Mouse (Mus musculus) myocyte (in vitro differentiated cells): ENCODE data around the gene Emc1. TPM values are rescaled to one million over a fixed set of nuclear protein-coding genes. Genes with fewer than 3 reads are reported as not detected.

Experiments
- H3K27me3 ChIP-seq: one replicate; pipeline ENCODE4 v1.6.1; 2011; ENCODE audit not compliant: control insufficient read depth, insufficient read depth, insufficient read length
- H3K36me3 ChIP-seq: one replicate; pipeline ENCODE4 v1.6.1; 2011; ENCODE audit not compliant: control insufficient read depth, insufficient read depth
- H3K4me2 ChIP-seq: one replicate; pipeline ENCODE4 v1.6.1; 2011; ENCODE audit warnings: low read depth, control low read depth
- H3K4me3 ChIP-seq: one replicate; pipeline ENCODE4 v1.5.1; 2011; ENCODE audit warnings: mild to moderate bottlenecking, control low read depth, moderate library complexity
- H3K79me2 ChIP-seq: one replicate; pipeline ENCODE4 v1.6.1; 2011; ENCODE audit not compliant: control insufficient read depth, insufficient read depth
- H3ac ChIP-seq: one replicate; pipeline ENCODE4 v1.6.1; 2011; ENCODE audit not compliant: control insufficient read depth, insufficient read length
- CEBPB ChIP-seq: IDR thresholded peaks from 2 replicates; pipeline ENCODE4 v1.6.1; 2011; ENCODE audit warnings: mild to moderate bottlenecking, moderate library complexity; ENCODE audit not compliant: poor library complexity, insufficient read depth, severe bottlenecking
- E2F4 ChIP-seq: IDR thresholded peaks from one replicate; pipeline ENCODE4 v1.6.1; 2011; ENCODE audit warnings: mild to moderate bottlenecking, control low read depth, moderate library complexity; ENCODE audit not compliant: insufficient read depth
- MAX ChIP-seq: IDR thresholded peaks from one replicate; pipeline ENCODE4 v1.6.1; 2011; ENCODE audit warnings: low read depth, mild to moderate bottlenecking, control low read depth
- MYOD1 ChIP-seq, 3 experiments: IDR thresholded peaks; one replicate each; pipeline ENCODE4 v1.6.1; 2011; ENCODE audit warnings: control low read depth in 2 of 3, low read depth in 2 of 3, mild to moderate bottlenecking in 2 of 3, moderate library complexity in 1 of 3; ENCODE audit not compliant: insufficient read length in 2 of 3, control insufficient read depth in 1 of 3
- MYOG ChIP-seq, 3 experiments: IDR thresholded peaks; one replicate each; pipeline ENCODE4 v1.6.1; 2011; ENCODE audit warnings: control low read depth in 2 of 3, low read depth in 2 of 3, mild to moderate bottlenecking in 2 of 3; ENCODE audit not compliant: insufficient read length in 2 of 3, control insufficient read depth in 1 of 3, insufficient read depth in 1 of 3
- POLR2A ChIP-seq: IDR thresholded peaks from one replicate; pipeline ENCODE4 v1.6.1; 2011; ENCODE audit warnings: low read depth, mild to moderate bottlenecking, control low read depth, moderate library complexity; ENCODE audit not compliant: insufficient read length
- POLR2AphosphoS2 ChIP-seq: IDR thresholded peaks from one replicate; pipeline ENCODE4 v1.6.1; 2011; ENCODE audit warnings: low read depth, control low read depth; ENCODE audit not compliant: insufficient read length
- REST ChIP-seq: IDR thresholded peaks from one replicate; pipeline ENCODE4 v1.6.1; 2011; ENCODE audit warnings: mild to moderate bottlenecking, control low read depth, moderate library complexity; ENCODE audit not compliant: insufficient read depth, insufficient read length
- SRF ChIP-seq: IDR thresholded peaks from one replicate; pipeline ENCODE4 v1.6.1; 2011; ENCODE audit warnings: low read depth; ENCODE audit not compliant: control insufficient read depth, insufficient read length
- TCF12 ChIP-seq: IDR thresholded peaks from one replicate; pipeline ENCODE4 v1.6.1; 2011; ENCODE audit warnings: mild to moderate bottlenecking, control low read depth; ENCODE audit not compliant: poor library complexity, insufficient read depth, severe bottlenecking
- TCF3 ChIP-seq: IDR thresholded peaks from one replicate; pipeline ENCODE4 v1.6.1; 2011; ENCODE audit warnings: low read depth, control low read depth; ENCODE audit not compliant: insufficient read length
- USF1 ChIP-seq: IDR thresholded peaks from one replicate; pipeline ENCODE4 v1.6.1; 2011; ENCODE audit warnings: low read depth, mild to moderate bottlenecking, control low read depth, moderate library complexity
- polyA plus RNA-seq: library from polyadenylated mRNA; unstranded; fragments of >200 nt; fragmentation: generic; extraction: Trizol; gene quantifications from one replicate; pipeline ENCODE4 v1.2.1, GENCODE M21; 2012; ENCODE audit warnings: missing spikeins

Emc1 gene
- polyA plus RNA-seq, 1 experiment: 26.1 TPM

- TF ChIP-seq USF1: peak; percentile 69
- TF ChIP-seq CEBPB: no peak
- peak; percentile 99 for TF ChIP-seq POLR2AphosphoS2
- TF ChIP-seq E2F4: no peak
- TF ChIP-seq SRF: no peak
- TF ChIP-seq POLR2A: peak; percentile 100
- Histone ChIP-seq H3K4me2 (peak within 1 kb of the TSS; percentile 93), H3K27me3 (no peaks in the 10 kb centered on the region), H3K4me3 (peak within 1 kb of the TSS; percentile 43), H3K79me2 (no peaks in the 10 kb centered on the region), H3ac (peak within 1 kb of the TSS; percentile 47), H3K36me3 (no peaks in the 10 kb centered on the region)
Measured at GRCm38 (mm10) chr4:139310171-139310898, 42.1 kb upstream of the Emc1 start, which contains the start of the genes Pqlc2 and Akr7a5. TSS of gene Pqlc2 (minus strand) at chr4:139310708. TSS of gene Akr7a5 (plus strand) at chr4:139310744.

DNA sequence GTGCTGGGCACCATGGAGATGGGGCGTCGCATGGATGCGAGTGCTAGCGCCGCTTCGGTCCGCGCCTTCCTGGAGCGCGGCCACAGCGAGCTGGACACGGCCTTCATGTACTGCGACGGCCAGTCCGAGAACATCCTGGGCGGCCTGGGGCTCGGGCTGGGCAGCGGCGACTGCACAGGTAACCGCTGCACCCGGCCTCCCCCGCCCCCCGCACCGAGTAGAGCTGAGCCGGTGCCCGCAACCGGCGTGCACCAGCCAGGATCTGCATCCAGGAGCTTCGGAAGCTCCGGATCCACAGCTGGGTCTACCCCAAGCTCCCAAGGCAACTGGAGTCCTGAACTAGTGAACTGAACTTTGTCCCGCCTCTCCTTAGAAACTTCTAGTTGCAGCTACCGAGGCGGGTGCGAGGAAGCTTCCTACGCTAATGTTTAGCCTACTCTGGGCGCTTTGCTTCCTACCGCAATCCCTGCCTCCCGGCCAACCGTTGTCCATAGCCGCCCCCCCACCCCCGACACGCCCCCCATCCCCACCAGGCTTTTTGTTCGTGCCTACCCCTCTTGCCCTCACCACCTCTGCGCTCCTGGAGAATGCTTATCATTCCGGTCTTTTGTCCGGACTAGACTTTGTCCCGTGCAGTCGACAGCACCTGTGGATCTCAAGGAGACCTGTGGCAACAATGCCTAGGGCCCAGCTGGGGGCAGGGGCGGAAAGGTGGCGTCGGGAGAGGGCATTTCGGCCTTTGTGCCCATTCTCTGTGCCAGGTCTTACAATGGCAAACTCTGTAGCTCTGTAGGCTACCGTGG lies 41.3 kb upstream of the Emc1 start:
- Histone ChIP-seq H3K36me3 (no peaks in the 10 kb centered on the region), H3K27me3 (no peaks in the 10 kb centered on the region), H3ac (peak overlapping the region; percentile 47), H3K4me2 (peak overlapping the region; percentile 76), H3K4me3 (peak overlapping the region; percentile 43), H3K79me2 (no peaks in the 10 kb centered on the region)
- TF ChIP-seq TCF12: no peak
- TF ChIP-seq REST: no peak
- TF ChIP-seq CEBPB: no peak
- no peak for TF ChIP-seq MAX
- TF ChIP-seq E2F4: no peak
- TF ChIP-seq TCF3: no peak
- no peak for TF ChIP-seq SRF
- TF ChIP-seq USF1: no peak
- no peak for TF ChIP-seq MYOG (IDR thresholded peaks at IDR 0.05; ENCODE audit: control insufficient read depth in 1 of 3, insufficient read depth in 1 of 3, insufficient read length in 2 of 3, low read depth in 2 of 3)
- TF ChIP-seq MYOD1 (IDR thresholded peaks at IDR 0.05; ENCODE audit: control insufficient read depth in 1 of 3, insufficient read length in 2 of 3, low read depth in 2 of 3): no peak
- no peak for TF ChIP-seq POLR2AphosphoS2
- no peak for TF ChIP-seq POLR2A

- TF ChIP-seq MAX: no peak
- TF ChIP-seq SRF: no peak
- TF ChIP-seq MYOG (IDR thresholded peaks at IDR 0.05; ENCODE audit: control insufficient read depth in 1 of 3, insufficient read depth in 1 of 3, insufficient read length in 2 of 3, low read depth in 2 of 3): no peak
- no peak for TF ChIP-seq CEBPB
- no peak for TF ChIP-seq POLR2A
- TF ChIP-seq POLR2AphosphoS2: no peak
- TF ChIP-seq REST: no peak
- no peak for TF ChIP-seq USF1
- TF ChIP-seq TCF3: no peak
- TF ChIP-seq MYOD1 (IDR thresholded peaks at IDR 0.05; ENCODE audit: control insufficient read depth in 1 of 3, insufficient read length in 2 of 3, low read depth in 2 of 3): no peak
- TF ChIP-seq TCF12: no peak
- TF ChIP-seq E2F4: no peak
- H3K36me3 ChIP-seq: no peaks in the 10 kb centered on the region
- no peaks in the 10 kb centered on the region for H3K27me3 ChIP-seq
- H3K4me2 ChIP-seq: peak overlapping the region; percentile 76
- H3K4me3 ChIP-seq: peak overlapping the region; percentile 43
- no peaks in the 10 kb centered on the region for H3K79me2 ChIP-seq
- H3ac ChIP-seq: no peak overlapping the region
Measured at GRCm38 (mm10) chr4:139311707-139312106, 40.7 kb upstream of the Emc1 start.

DNA sequence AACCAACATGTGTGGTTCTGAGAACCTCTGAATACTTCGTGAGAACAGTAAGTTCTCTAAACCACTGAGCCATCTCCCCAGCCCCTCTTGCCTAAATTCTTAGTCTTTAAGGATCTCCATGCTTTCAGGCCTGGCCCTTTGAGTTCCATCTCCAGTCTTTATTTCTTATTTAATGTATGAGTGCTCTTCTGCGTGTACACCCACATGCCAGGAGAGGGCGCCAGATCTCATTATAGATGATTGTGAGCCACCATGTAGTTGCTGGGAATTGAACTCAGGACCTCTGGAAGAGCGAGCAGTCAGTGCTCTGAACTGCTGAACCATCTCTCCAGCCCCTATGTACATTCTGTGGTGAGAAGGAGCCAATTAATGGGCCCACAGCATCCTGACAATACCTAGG lies 39.8 kb upstream of the Emc1 start:
- Histone ChIP-seq H3K79me2 (no peaks in the 10 kb centered on the region), H3K4me2 (no peak overlapping the region), H3K27me3 (no peaks in the 10 kb centered on the region), H3K36me3 (no peaks in the 10 kb centered on the region), H3K4me3 (no peak overlapping the region), H3ac (no peak overlapping the region)
- TF ChIP-seq TCF12 (no peak), MAX (no peak)

- TF ChIP-seq TCF3: no peak
- no peak for TF ChIP-seq CEBPB
- TF ChIP-seq POLR2AphosphoS2: no peak
- TF ChIP-seq USF1: no peak
- no peak for TF ChIP-seq SRF
- TF ChIP-seq MYOG (IDR thresholded peaks at IDR 0.05; ENCODE audit: control insufficient read depth in 1 of 3, insufficient read depth in 1 of 3, insufficient read length in 2 of 3, low read depth in 2 of 3): no peak
- TF ChIP-seq MAX: no peak
- H3K36me3 ChIP-seq: no peaks in the 10 kb centered on the region
- no peak overlapping the region for H3ac ChIP-seq
Measured at GRCm38 (mm10) chr4:139318449-139318848, 33.9 kb upstream of the Emc1 start.

More at GRCm38 (mm10) chr4:139318449-139318848, 33.9 kb upstream of the Emc1 start:
- Histone ChIP-seq H3K79me2 (no peaks in the 10 kb centered on the region), H3K27me3 (no peaks in the 10 kb centered on the region), H3K4me2 (no peak overlapping the region), H3K4me3 (no peak overlapping the region)
